Mouse (Mus musculus) embryonic fibroblast, embryonic 13.5 days (primary cell): ENCODE results near the gene Mars2. TPM values are rescaled to one million over a fixed set of nuclear protein-coding genes. Genes with fewer than 3 reads are reported as not detected.
A peak's percentile ranks its signal among the peaks of the same experiment; 100 is the strongest.

ENCODE experiments used
- H3K27ac ChIP-seq: 2 replicates; pipeline ENCODE4 v1.5.1; 2012; ENCODE audit warnings: low read length, control low read depth, inconsistent platforms; ENCODE audit not compliant: insufficient read depth
- H3K4me1 ChIP-seq: 2 replicates; pipeline ENCODE4 v1.6.1; 2011; ENCODE audit warnings: low read length; ENCODE audit not compliant: control insufficient read depth, insufficient read depth
- H3K4me3 ChIP-seq: 2 replicates; pipeline ENCODE4 v1.5.1; 2011; ENCODE audit warnings: mild to moderate bottlenecking, control low read depth, low read length; ENCODE audit not compliant: insufficient read depth
- CTCF ChIP-seq: IDR thresholded peaks from 2 replicates; pipeline ENCODE4 v1.5.1; 2011; ENCODE audit warnings: mild to moderate bottlenecking, control low read depth, low read length, moderate library complexity, borderline replicate concordance; ENCODE audit not compliant: insufficient read depth
- POLR2A ChIP-seq: IDR thresholded peaks from 2 replicates; pipeline ENCODE4 v1.6.1; 2011; ENCODE audit warnings: low read depth, mild to moderate bottlenecking, control low read depth, low read length, moderate library complexity
- polyA plus RNA-seq: library from polyadenylated mRNA; stranded (reverse); fragments of >200 nt; gene quantifications from 2 replicates; pipeline ENCODE4 v1.2.4, GENCODE M21; 2011; ENCODE audit warnings: low read depth; ENCODE audit not compliant: missing spikeins, insufficient read length

Gene Mars2
- polyA plus RNA-seq: 3.4 and 3.5 TPM in 2 replicates

GRCm38 (mm10) chr1:55236890-55237642 lies at the start of gene Mars2:
Gene Mars2 (plus strand): TSS chr1:55237177.
- TF ChIP-seq CTCF (no peak), POLR2A (peak; percentile 94)
- H3K27ac ChIP-seq: peak within 1 kb of the TSS; percentile 58
- H3K4me3 ChIP-seq: peak within 1 kb of the TSS; percentile 75
- H3K4me1 ChIP-seq: peaks cover 4% of the 10 kb centered on the region; the same call in 1 of the 2 replicates

- Histone ChIP-seq H3K4me3 (no peak overlapping the region), H3K4me1 (peaks cover 7% of the 10 kb centered on the region), H3K27ac (no peak overlapping the region)
- no peak for TF ChIP-seq CTCF
These were observed 45.0 kb upstream of the Mars2 start for GRCm38 (mm10) chr1:55192015-55192414.

- peak overlapping the region; percentile 48; the same call in 1 of the 2 replicates for H3K27ac ChIP-seq
- H3K4me3 ChIP-seq: no peak overlapping the region
- H3K4me1 ChIP-seq: peaks cover 7% of the 10 kb centered on the region
- TF ChIP-seq POLR2A: no peak
- no peak for TF ChIP-seq CTCF
These were observed 44.2 kb upstream of the Mars2 start for GRCm38 (mm10) chr1:55192824-55193223.

GRCm38 (mm10) chr1:55193316-55193715 lies 43.7 kb upstream of the Mars2 start:
- no peak overlapping the region for H3K4me3 ChIP-seq
- H3K27ac ChIP-seq: peak overlapping the region; percentile 48; the same call in 1 of the 2 replicates
- no peak for TF ChIP-seq POLR2A
- no peak for TF ChIP-seq CTCF
- peaks cover 7% of the 10 kb centered on the region for H3K4me1 ChIP-seq

GRCm38 (mm10) chr1:55194064-55194915 lies 42.7 kb upstream of the Mars2 start:
- no peak overlapping the region for H3K27ac ChIP-seq
- no peak for TF ChIP-seq POLR2A
- no peak for TF ChIP-seq CTCF
- H3K4me1 ChIP-seq: peaks cover 7% of the 10 kb centered on the region
- H3K4me3 ChIP-seq: no peak overlapping the region

- Histone ChIP-seq H3K27ac (no peak overlapping the region), H3K4me3 (no peak overlapping the region), H3K4me1 (peaks cover 7% of the 10 kb centered on the region)
- TF ChIP-seq POLR2A: no peak
- no peak for TF ChIP-seq CTCF
These were observed 42.0 kb upstream of the Mars2 start for GRCm38 (mm10) chr1:55195021-55195420.

- Histone ChIP-seq H3K4me1 (peaks cover 7% of the 10 kb centered on the region), H3K4me3 (no peak overlapping the region), H3K27ac (no peak overlapping the region)
- TF ChIP-seq POLR2A: no peak
These were observed 40.5 kb upstream of the Mars2 start for GRCm38 (mm10) chr1:55196327-55197003.

GRCm38 (mm10) chr1:55198719-55199118 lies 38.3 kb upstream of the Mars2 start:
- no peak for TF ChIP-seq POLR2A
- TF ChIP-seq CTCF: no peak
- Histone ChIP-seq H3K27ac (no peak overlapping the region), H3K4me3 (no peak overlapping the region), H3K4me1 (peaks cover 6% of the 10 kb centered on the region; the same call in 1 of the 2 replicates)

- TF ChIP-seq POLR2A (no peak), CTCF (no peak)
- Histone ChIP-seq H3K4me1 (peaks cover 6% of the 10 kb centered on the region; the same call in 1 of the 2 replicates), H3K27ac (peak overlapping the region; percentile 27), H3K4me3 (no peak overlapping the region)
These were observed 34.9 kb upstream of the Mars2 start for GRCm38 (mm10) chr1:55201850-55202752.
